Mouse (Mus musculus) cerebellum, adult 9-11 months (tissue): ENCODE data around the gene Fto.
A peak's percentile ranks its signal among the peaks of the same experiment; 100 is the strongest.

Experiments
- DNase-seq: peaks from one replicate; pipeline ENCODE4 v3.0.0; 2022

Gene Fto

DNA sequence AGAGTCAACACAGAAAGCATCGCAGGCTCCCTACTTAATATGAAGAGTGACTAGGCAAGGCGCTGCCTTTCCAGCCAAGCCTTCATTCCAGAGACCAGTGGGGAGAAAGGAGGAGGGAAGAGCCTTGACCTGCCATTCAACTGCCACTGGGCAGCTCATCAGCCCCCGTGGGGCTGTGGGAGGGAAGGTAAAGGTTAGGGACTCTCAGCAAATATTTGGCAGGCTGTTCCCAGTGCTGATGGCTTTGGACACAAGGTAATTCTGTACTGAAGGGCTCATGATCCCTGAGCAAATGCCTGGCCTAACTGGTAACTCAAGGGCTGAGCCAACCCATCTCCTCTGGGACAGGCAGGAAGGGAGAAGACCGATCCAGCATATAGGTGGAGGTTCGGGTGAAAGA is 393.2 kb downstream of the Fto start:
- no peak for DNase-seq

DNA sequence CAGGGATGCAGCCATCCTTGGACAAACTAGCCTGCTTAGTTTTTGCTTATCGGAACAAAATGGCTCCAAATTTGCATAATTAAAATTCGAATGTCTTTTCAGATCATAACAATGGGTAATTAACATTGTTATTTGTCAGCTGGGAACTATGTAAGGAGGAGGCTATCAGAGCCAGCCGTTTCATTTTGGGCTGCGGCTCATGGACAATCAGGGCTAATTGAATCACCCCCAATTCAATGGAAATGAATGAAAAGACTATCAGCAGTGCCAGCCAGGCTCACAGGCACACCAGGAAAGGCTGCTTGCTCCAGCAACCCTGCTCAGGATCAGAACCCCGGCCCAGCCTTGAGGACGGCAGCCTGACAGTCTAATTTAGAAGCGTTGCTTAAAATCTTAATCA is 395.3 kb downstream of the Fto start:
- DNase-seq = no peak

DNA sequence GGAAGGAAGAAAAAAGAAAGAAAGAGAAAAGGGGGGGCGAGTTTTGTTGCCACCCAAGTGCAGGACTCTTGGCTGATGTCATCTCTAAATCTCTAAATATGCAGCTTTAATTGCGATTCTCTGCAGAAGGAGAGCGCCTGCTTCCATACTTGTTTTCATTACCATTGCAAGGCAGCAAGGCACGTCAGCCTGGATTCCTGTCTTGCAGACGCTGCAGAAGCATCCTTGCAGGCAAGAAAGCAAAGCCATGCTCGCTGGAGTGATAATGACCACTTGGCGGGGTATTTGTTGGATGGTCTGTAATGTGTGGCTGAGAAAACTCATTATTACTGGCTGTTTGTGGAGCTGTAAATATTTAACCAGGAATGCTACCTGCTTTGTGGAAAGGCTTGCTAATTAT is 396.4 kb downstream of the Fto start:
- no peak for DNase-seq

DNA sequence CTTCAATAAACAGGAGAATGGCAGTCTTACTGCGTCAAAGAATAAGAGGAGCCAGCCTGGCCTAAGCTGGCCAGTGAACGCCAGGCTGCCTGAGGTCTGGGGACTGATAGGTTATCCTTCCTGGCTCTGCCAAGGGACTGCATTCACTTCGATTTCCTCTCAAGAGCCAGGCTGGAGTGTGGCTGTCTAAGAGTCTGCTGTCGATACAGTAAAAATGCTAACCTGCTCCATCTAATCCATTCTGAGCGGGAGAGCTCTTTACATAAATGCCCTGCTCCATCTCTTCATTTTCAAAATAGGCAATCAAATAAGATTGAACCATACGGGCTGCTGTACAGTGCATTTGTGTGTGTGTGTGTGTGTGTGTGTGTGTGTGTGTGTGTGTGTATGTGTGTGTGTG is 397.9 kb downstream of the Fto start:
- no peak for DNase-seq

DNA sequence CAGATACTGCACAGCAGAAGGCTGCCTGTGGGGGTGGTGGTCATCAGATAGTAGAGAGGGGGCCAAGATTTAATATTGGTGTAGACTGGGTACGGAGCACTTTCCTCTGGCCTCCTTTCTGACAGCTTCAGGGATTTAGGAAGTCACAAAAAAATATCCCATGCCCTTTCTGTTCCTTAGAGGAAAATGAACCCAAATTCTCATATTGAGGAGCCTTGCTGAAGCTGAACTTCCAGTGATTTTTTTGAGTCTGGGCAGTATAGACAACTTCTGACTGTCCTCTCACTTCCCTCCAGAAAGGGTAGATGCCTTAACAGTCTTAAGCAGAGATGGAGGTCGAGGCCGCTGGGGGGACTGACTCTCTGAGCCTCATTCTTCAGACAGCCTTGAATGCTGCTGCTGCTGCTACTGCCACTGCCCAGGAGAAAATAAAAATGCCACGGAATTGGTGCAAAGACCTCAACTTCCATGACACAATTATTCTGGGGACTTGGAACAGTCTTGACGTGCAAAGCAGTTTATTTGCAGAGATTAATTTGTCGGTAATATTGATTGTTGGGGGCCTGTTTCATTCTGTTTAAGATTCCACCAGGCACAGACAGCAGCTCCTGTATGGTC is 398.8 kb downstream of the Fto start:
- DNase-seq = no peak

DNA sequence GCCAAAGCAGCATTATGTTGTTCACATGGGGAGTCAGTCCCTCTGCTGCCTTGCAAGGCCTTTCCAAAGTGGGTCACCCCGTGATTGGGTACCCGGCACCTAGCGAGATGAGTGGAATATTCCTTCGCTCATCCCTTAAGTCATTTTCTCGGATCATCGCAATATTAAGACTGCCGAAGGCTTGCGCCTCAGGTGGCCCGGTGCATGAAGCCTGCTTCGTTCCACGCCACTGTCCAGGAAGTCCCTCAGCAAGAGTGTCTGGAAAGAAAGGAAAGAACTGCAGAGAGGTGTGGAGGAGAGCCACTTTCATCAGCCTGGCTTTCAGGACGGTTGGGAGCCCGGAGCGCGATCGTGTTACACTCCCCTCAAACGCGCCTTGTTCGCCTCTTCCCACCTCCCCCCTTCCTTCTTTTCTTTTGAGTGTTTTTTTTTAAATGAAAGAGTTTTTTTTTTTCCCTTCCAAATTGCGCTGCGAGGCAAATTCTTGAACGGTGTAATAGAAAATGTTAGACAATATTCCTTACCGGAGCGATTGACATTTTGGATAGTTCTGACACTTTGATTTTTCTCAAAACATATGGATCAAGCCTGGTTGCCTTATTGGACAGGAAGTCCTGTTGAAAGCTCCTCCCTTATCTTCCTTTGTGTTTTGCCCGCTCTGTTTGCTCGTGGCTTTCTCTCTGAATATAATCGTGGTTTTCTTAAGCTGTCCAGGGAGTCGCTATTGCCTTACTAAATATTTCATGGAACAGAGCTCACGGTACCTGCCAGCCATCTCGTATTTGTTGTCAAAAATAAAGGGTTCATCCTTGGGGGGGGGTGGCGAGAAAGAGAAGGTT is 399.6 kb downstream of the Fto start:
- DNase-seq = peak; percentile 22

DNA sequence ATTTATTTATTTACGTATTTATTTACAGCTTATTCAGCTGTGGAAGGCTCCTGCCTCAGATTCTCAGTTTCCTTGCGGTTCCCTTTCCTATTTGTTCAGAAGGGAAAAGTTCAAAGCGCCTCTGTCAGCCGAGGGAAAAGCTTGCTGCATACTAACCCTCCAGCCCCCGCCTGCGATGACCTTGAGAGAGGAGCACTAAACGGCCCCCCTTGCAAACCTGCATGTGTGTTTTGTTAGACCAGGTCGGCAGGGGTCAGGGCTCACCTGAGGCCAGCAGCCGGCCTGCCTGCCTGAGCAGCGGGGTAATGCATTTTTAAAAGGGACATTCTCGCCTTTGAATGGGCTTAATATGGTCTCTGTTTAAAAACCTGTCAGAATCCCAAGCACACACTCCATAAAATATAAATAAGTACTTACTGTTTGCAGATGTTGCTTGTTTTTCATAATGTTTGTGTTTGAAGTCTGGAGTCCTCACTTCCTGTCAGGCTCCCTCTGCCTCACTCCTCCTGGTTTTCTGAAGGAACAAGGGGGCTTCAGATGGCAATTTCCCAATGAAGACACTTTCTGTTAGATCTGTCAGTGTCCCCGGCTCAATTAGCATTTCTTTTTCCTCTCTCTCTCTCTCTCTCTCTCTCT is 400.5 kb downstream of the Fto start:
- DNase-seq = no peak

DNA sequence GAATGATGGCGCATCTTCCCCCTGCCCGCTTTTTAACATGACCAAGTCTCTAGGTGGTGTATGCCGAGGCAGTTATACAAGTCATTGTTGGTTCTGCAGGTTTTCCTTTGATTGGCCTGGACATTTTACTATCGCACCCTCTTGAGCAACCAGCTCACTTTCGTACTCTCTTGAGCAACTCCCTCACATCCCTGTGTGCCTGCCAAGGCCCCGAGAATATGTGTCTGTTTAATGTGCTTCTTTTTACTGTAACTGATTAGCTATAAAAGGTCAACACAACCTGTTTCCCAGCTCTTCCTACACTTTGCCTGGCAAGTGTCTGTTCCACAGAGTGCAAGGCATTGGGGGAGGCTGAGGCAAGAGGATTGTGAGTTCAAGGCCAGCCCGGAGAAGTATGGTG is 401.4 kb downstream of the Fto start:
- no peak for DNase-seq

DNA sequence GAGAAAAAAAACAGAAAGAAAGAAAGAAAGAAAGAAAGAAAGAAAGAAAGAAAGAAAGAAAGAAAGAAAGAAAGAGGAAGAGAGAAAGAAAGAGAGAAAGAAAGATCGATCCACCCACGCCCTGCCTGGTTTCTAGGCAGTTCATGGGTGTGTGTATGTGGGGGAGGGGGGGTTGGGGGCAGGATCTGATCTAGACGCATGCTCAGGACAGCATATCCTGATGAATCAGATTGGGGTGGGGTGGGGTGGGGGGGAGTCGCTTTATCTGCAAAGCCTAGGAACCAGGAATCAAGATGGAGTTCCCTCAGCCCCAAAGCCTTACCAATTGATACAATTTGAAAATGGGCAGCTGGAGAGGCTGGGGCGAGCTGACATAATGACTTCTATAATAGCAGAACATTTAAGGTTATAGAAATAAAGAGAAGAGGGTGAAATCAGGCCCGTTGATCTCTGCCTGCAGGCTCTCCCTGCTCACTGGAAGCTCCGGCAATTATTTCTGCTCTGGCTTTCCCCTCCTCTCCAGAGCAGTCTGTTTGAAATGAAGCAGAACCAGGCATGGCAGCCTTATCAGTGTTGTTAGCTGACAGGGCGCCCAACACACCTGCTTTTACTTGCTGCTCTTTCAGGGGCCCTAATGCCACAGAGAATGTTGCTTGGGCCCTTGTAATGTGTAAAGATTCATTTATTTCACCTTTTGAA is 402.2 kb downstream of the Fto start:
- DNase-seq = no peak
